ENCODE assay signal across 9 mouse cellular contexts in the genomic region with DNA sequence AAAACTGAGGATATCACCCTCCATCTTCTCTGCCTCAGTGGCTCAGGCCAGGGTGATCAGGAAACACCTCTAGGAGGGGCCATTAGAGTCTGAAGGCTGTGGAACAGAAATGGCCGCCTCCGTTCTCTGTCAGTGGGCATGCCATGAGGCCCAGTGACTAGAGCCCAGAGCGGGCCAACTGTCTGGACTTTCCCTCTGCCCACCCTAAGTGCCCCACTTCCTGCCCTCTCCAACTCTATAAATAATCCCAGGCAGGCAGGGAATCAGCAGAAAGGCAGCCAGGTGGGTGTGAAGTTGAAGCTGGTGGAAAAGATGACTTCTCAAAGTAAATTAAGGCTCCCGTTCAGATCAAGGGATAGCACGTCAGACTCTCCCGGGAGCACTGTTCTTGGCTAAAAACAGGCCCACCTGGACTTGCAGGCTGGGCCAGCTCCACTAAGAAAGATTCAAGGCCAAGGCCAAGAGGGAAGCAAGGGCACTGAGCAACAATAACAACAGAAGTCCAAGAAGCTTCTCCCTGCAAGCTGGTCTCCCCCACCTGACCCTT. TPM values are rescaled to one million over a fixed set of nuclear protein-coding genes. Genes with fewer than 3 reads are reported as not detected.
A peak's percentile ranks its signal among the peaks of the same experiment; 100 is the strongest.
DNase-seq lines count a peak whose midpoint lies in the region; ATAC-seq and TF ChIP-seq lines count a peak whose summit lies in the region.
"Had no signal": no experiment of that assay in that cellular context is flagged by ENCODE, and none has a peak within 500 bp of the region (broad histone marks: within the 10 kb centered on the region; RNA-seq: fewer than 3 reads in every experiment).

No protein-coding gene starts in this region.

- peak overlapping the region; percentile 89; the same call in 1 of the 2 replicates for H3K4me2 ChIP-seq in forebrain, embryonic 13.5 days
- H3K4me2 ChIP-seq in forebrain, embryonic 11.5 days (ENCODE audit: low read depth, low read length, severe bottlenecking), result no peak overlapping the region
- peak overlapping the region; percentile 92 for H3K4me2 ChIP-seq in lung, embryonic 15.5 days
- H3K4me2 ChIP-seq in hindbrain, embryonic 16.5 days (ENCODE audit: low read length), result peak overlapping the region; percentile 71

- H3K4me3 ChIP-seq in forebrain, embryonic 13.5 days, result no peak overlapping the region
- H3K4me3 ChIP-seq in forebrain, embryonic 11.5 days (ENCODE audit: low read depth, low read length), result no peak overlapping the region
- H3K4me3 ChIP-seq in lung, embryonic 15.5 days, result no peak overlapping the region
- no peak overlapping the region for H3K4me3 ChIP-seq in hindbrain, embryonic 16.5 days (ENCODE audit: low read length)
- 0 out of 2 replicates have a peak overlapping the region, but pooled peaks have one; percentile 1 for H3K4me3 ChIP-seq in olfactory bulb, adult 2 months (ENCODE audit: insufficient read depth, low read depth, low read length)

- H3K36me3 ChIP-seq in forebrain, embryonic 13.5 days (ENCODE audit: poor library complexity, severe bottlenecking), result no peaks in the 10 kb centered on the region
- no peaks in the 10 kb centered on the region for H3K36me3 ChIP-seq in forebrain, embryonic 11.5 days (ENCODE audit: control insufficient read depth, insufficient read depth, low read length)
- H3K36me3 ChIP-seq in lung, embryonic 15.5 days, result no peaks in the 10 kb centered on the region
- H3K36me3 ChIP-seq in hindbrain, embryonic 16.5 days (ENCODE audit: control insufficient read depth, insufficient read depth, low read length), result no peaks in the 10 kb centered on the region

- no peak overlapping the region for H3K27ac ChIP-seq in forebrain, embryonic 13.5 days
- no peak overlapping the region for H3K27ac ChIP-seq in forebrain, embryonic 11.5 days (ENCODE audit: low read depth, low read length)
- H3K27ac ChIP-seq in lung, embryonic 15.5 days, result no peak overlapping the region
- no peak overlapping the region for H3K27ac ChIP-seq in hindbrain, embryonic 16.5 days (ENCODE audit: low read depth, low read length)
- H3K27ac ChIP-seq in olfactory bulb, adult 2 months (ENCODE audit: insufficient read depth, low read depth, low read length), result no peak overlapping the region

- TF ChIP-seq POLR2A in olfactory bulb, adult 2 months (IDR thresholded peaks at IDR 0.05; ENCODE audit: insufficient read depth, low read depth, low read length), result no peak

- H3K9me3 ChIP-seq in forebrain, embryonic 13.5 days (replicated peaks), result no peaks in the 10 kb centered on the region
- H3K9me3 ChIP-seq in forebrain, embryonic 11.5 days (ENCODE audit: control insufficient read depth, low read length), result no peaks in the 10 kb centered on the region
- no peaks in the 10 kb centered on the region for H3K9me3 ChIP-seq in lung, embryonic 15.5 days
- no peaks in the 10 kb centered on the region for H3K9me3 ChIP-seq in hindbrain, embryonic 16.5 days (ENCODE audit: control insufficient read depth, low read length)

- no peak for TF ChIP-seq CTCF in olfactory bulb, adult 2 months (IDR thresholded peaks at IDR 0.05; ENCODE audit: insufficient read depth, low read depth, low read length)

- no peak for ATAC-seq in forebrain, embryonic 13.5 days
- ATAC-seq in forebrain, embryonic 11.5 days (replicated peaks; ENCODE audit: low FRiP score), result no peak
- ATAC-seq in lung, embryonic 15.5 days (ENCODE audit: borderline replicate concordance, extremely low read depth, low FRiP score, low TSS enrichment), result no peak
- ATAC-seq in hindbrain, embryonic 16.5 days, result no peak

- H3K4me1 ChIP-seq in forebrain, embryonic 13.5 days, result peaks cover 26% of the 10 kb centered on the region
- H3K4me1 ChIP-seq in forebrain, embryonic 11.5 days (replicated peaks; ENCODE audit: control insufficient read depth, insufficient read depth, low read length), result 0 out of 2 replicates have a peak, but pooled peaks cover 2% of the 10 kb centered on the region
- H3K4me1 ChIP-seq in lung, embryonic 15.5 days, result peaks cover 59% of the 10 kb centered on the region
- peaks cover 30% of the 10 kb centered on the region for H3K4me1 ChIP-seq in hindbrain, embryonic 16.5 days (ENCODE audit: control insufficient read depth, insufficient read depth, low read depth, low read length)
- H3K4me1 ChIP-seq in olfactory bulb, adult 2 months (ENCODE audit: control insufficient read depth, insufficient read depth, low read length), result peaks cover 41% of the 10 kb centered on the region

- no peak overlapping the region for H3K9ac ChIP-seq in forebrain, embryonic 13.5 days
- no peak overlapping the region for H3K9ac ChIP-seq in forebrain, embryonic 11.5 days (ENCODE audit: low read length)
- H3K9ac ChIP-seq in lung, embryonic 15.5 days, result no peak overlapping the region
- no peak overlapping the region for H3K9ac ChIP-seq in hindbrain, embryonic 16.5 days (ENCODE audit: low read depth, low read length)

- WGBS in forebrain, embryonic 13.5 days, result 94% methylated on average over 6 of the region's 6 CpGs
- WGBS in forebrain, embryonic 11.5 days, result 88% methylated on average over 6 of the region's 6 CpGs
- 68% methylated on average over 6 of the region's 6 CpGs for WGBS in lung, embryonic 15.5 days
- WGBS in hindbrain, embryonic 16.5 days, result 78% methylated on average over 6 of the region's 6 CpGs
- 69% methylated on average over 6 of the region's 6 CpGs for WGBS in olfactory bulb, adult 2 months

- DNase-seq in forebrain, embryonic 11.5 days (ENCODE audit: low spot score), result no peak
- DNase-seq in lung, postnatal 25 days (ENCODE audit: low spot score), result no peak
- no peak for DNase-seq in ovary, postnatal 14 days (ENCODE audit: low spot score)
- no peak for DNase-seq in right cerebral cortex, postnatal 14 days

- H3K27me3 ChIP-seq in forebrain, embryonic 13.5 days, result peaks cover 3% of the 10 kb centered on the region
- no peaks in the 10 kb centered on the region; the same call in 1 of the 2 replicates for H3K27me3 ChIP-seq in forebrain, embryonic 11.5 days (ENCODE audit: control insufficient read depth, insufficient read depth, low read length)
- H3K27me3 ChIP-seq in lung, embryonic 15.5 days, result no peaks in the 10 kb centered on the region
- no peaks in the 10 kb centered on the region for H3K27me3 ChIP-seq in hindbrain, embryonic 16.5 days (replicated peaks; ENCODE audit: control insufficient read depth, insufficient read depth, low read length)

RNA-seq across cellular contexts. Expression of a gene that starts 2.5 kb away (rescaled TPM):
- 7.1 and 8.5 TPM in 2 replicates for polyA plus RNA-seq in forebrain, embryonic 13.5 days (2015; fragmentation: Nextera tagmentation; extraction: Ambion mirVana)
- polyA plus RNA-seq in forebrain, embryonic 11.5 days (2014; fragmentation: Nextera tagmentation; extraction: Ambion mirVana), result 4.5 and 5.1 TPM in 2 replicates
- 14.1 and 14.2 TPM in 2 replicates for polyA plus RNA-seq in lung, embryonic 15.5 days (2015; fragmentation: Nextera tagmentation; extraction: Ambion mirVana)
- 24.3 and 28.6 TPM in 2 replicates for polyA plus RNA-seq in hindbrain, embryonic 16.5 days (2015; fragmentation: Nextera tagmentation; extraction: Ambion mirVana)
- polyA plus RNA-seq in olfactory bulb, adult 2 months (2012; ENCODE audit: insufficient read depth, insufficient read length, low replicate concordance, missing spikeins), result not detected in 2 replicates

RNA-seq across cellular contexts. Expression of a gene that starts 38.7 kb away (rescaled TPM):
- 20.9 and 22.7 TPM in 2 replicates for polyA plus RNA-seq in forebrain, embryonic 13.5 days (2015; fragmentation: Nextera tagmentation; extraction: Ambion mirVana)
- polyA plus RNA-seq in forebrain, embryonic 11.5 days (2014; fragmentation: Nextera tagmentation; extraction: Ambion mirVana), result 12.5 and 13.8 TPM in 2 replicates
- 7.7 TPM in 2 replicates for polyA plus RNA-seq in lung, embryonic 15.5 days (2015; fragmentation: Nextera tagmentation; extraction: Ambion mirVana)
- polyA plus RNA-seq in hindbrain, embryonic 16.5 days (2015; fragmentation: Nextera tagmentation; extraction: Ambion mirVana), result 49.1 and 61.3 TPM in 2 replicates
- polyA plus RNA-seq in olfactory bulb, adult 2 months (2012; ENCODE audit: insufficient read depth, insufficient read length, low replicate concordance, missing spikeins), result not detected in 2 replicates

RNA-seq across cellular contexts. Expression of a gene that starts 51.8 kb away (rescaled TPM):
- polyA plus RNA-seq in forebrain, embryonic 13.5 days (2015; fragmentation: Nextera tagmentation; extraction: Ambion mirVana), result not detected in 2 replicates
- not detected in 2 replicates for polyA plus RNA-seq in forebrain, embryonic 11.5 days (2014; fragmentation: Nextera tagmentation; extraction: Ambion mirVana)
- 0.47 and 0.78 TPM in 2 replicates for polyA plus RNA-seq in lung, embryonic 15.5 days (2015; fragmentation: Nextera tagmentation; extraction: Ambion mirVana)
- not detected in 2 replicates for polyA plus RNA-seq in hindbrain, embryonic 16.5 days (2015; fragmentation: Nextera tagmentation; extraction: Ambion mirVana)
- not detected in 2 replicates for polyA plus RNA-seq in olfactory bulb, adult 2 months (2012; ENCODE audit: insufficient read depth, insufficient read length, low replicate concordance, missing spikeins)
- polyA plus RNA-seq: small intestine, adult 2 months had no signal

RNA-seq across cellular contexts. Expression of a gene that starts 59.9 kb away (rescaled TPM):
- 40.0 and 51.9 TPM in 2 replicates for polyA plus RNA-seq in forebrain, embryonic 13.5 days (2015; fragmentation: Nextera tagmentation; extraction: Ambion mirVana)
- 49.8 and 52.7 TPM in 2 replicates for polyA plus RNA-seq in forebrain, embryonic 11.5 days (2014; fragmentation: Nextera tagmentation; extraction: Ambion mirVana)
- polyA plus RNA-seq in lung, embryonic 15.5 days (2015; fragmentation: Nextera tagmentation; extraction: Ambion mirVana), result 62.6 and 64.0 TPM in 2 replicates
- 81.4 and 82.8 TPM in 2 replicates for polyA plus RNA-seq in hindbrain, embryonic 16.5 days (2015; fragmentation: Nextera tagmentation; extraction: Ambion mirVana)
- not detected in 2 replicates for polyA plus RNA-seq in olfactory bulb, adult 2 months (2012; ENCODE audit: insufficient read depth, insufficient read length, low replicate concordance, missing spikeins)
